Mouse (Mus musculus): ENCODE results near the gene Gm12258. TPM values are rescaled to one million over a fixed set of nuclear protein-coding genes. Genes with fewer than 3 reads are reported as not detected.

Gm12258 gene
- polyA plus RNA-seq (2021; fragmentation: Nextera tagmentation) = 4.2 and 5.8 TPM in 2 replicates
- long read RNA-seq, experiment 1, full-length matches to known transcripts = 88 of 110 reads
- long read RNA-seq, experiment 1, partial matches to known transcripts = 3 of 110 reads
- long read RNA-seq, experiment 1, other reads (novel, unspliced or antisense) = 19 of 110 reads
- long read RNA-seq, experiment 2, full-length matches to known transcripts = 6 of 9 reads
- long read RNA-seq, experiment 2, partial matches to known transcripts = 1 of 9 reads
- long read RNA-seq, experiment 2, other reads (novel, unspliced or antisense) = 2 of 9 reads

GRCm38 (mm10) chr11:58846919-58847461 lies at the start of gene Gm12258:
Gene Gm12258 (plus strand): TSS chr11:58847158.

GRCm38 (mm10) chr11:58801558-58802228 lies 45.3 kb upstream of the Gm12258 start, which contains the start of gene Fam183b:
Gene Fam183b (minus strand): TSS chr11:58801960.

GRCm38 (mm10) chr11:58814700-58815099 lies 32.3 kb upstream of the Gm12258 start, which contains the start of gene Olfr313:
Gene Olfr313 (plus strand): TSS chr11:58815000.

GRCm38 (mm10) chr11:58828937-58829336 lies 18.0 kb upstream of the Gm12258 start, which contains the start of gene Olfr312:
Gene Olfr312 (plus strand): TSS chr11:58829237.

GRCm38 (mm10) chr11:58838951-58839350 lies 8.0 kb upstream of the Gm12258 start, which contains the start of gene Olfr311:
Gene Olfr311 (plus strand): TSS chr11:58839251.

GRCm38 (mm10) chr11:58867039-58867953 lies 20.3 kb downstream of the Gm12258 start, which contains the start of gene 2810021J22Rik:
Gene 2810021J22Rik (plus strand): TSS chr11:58867216.

GRCm38 (mm10) chr11:58903511-58904409 lies 56.8 kb downstream of the Gm12258 start, which contains the start of gene Zfp39:
Gene Zfp39 (minus strand): TSS chr11:58904225.

Other genes starting within 250 kb of the Gm12258 start
- gene 2210407C18Rik, start 231.1 kb upstream of the Gm12258 start, polyA plus RNA-seq (2021; fragmentation: Nextera tagmentation) = not detected in 2 replicates
- not detected in 2 replicates for gene Olfr323, start 216.7 kb upstream of the Gm12258 start, polyA plus RNA-seq (2021; fragmentation: Nextera tagmentation)
- gene Trim58, start 206.7 kb upstream of the Gm12258 start, polyA plus RNA-seq (2021; fragmentation: Nextera tagmentation) = not detected in 2 replicates
- gene Olfr322, start 188.4 kb upstream of the Gm12258 start, polyA plus RNA-seq (2021; fragmentation: Nextera tagmentation) = not detected in 2 replicates
- gene Olfr320, start 166.1 kb upstream of the Gm12258 start, polyA plus RNA-seq (2021; fragmentation: Nextera tagmentation) = not detected in 2 replicates
- gene Olfr319, start 148.0 kb upstream of the Gm12258 start, polyA plus RNA-seq (2021; fragmentation: Nextera tagmentation) = not detected in 2 replicates
- gene Olfr318, start 123.1 kb upstream of the Gm12258 start, polyA plus RNA-seq (2021; fragmentation: Nextera tagmentation) = not detected in 2 replicates
- gene Olfr317, start 107.9 kb upstream of the Gm12258 start, polyA plus RNA-seq (2021; fragmentation: Nextera tagmentation) = not detected in 2 replicates
- gene Olfr316, start 94.4 kb upstream of the Gm12258 start, polyA plus RNA-seq (2021; fragmentation: Nextera tagmentation) = 1.1 and 2.0 TPM in 2 replicates
- not detected in 2 replicates for gene Olfr315, start 74.0 kb upstream of the Gm12258 start, polyA plus RNA-seq (2021; fragmentation: Nextera tagmentation)
- gene Olfr314, start 64.2 kb upstream of the Gm12258 start, polyA plus RNA-seq (2021; fragmentation: Nextera tagmentation) = not detected in 2 replicates
- 9.7 and 11.3 TPM in 2 replicates for gene Fam183b, start 45.2 kb upstream of the Gm12258 start, polyA plus RNA-seq (2021; fragmentation: Nextera tagmentation)
- gene Olfr313, start 32.2 kb upstream of the Gm12258 start, polyA plus RNA-seq (2021; fragmentation: Nextera tagmentation) = not detected in 2 replicates
- gene Olfr312, start 17.9 kb upstream of the Gm12258 start, polyA plus RNA-seq (2021; fragmentation: Nextera tagmentation) = not detected in 2 replicates
- 0.11 TPM in 1 of 2 replicates, not detected in the other for gene Olfr311, start 7.9 kb upstream of the Gm12258 start, polyA plus RNA-seq (2021; fragmentation: Nextera tagmentation)
- 2.5 and 5.9 TPM in 2 replicates for gene 2810021J22Rik, start 20.1 kb downstream of the Gm12258 start, polyA plus RNA-seq (2021; fragmentation: Nextera tagmentation)
- gene Zfp39, start 57.1 kb downstream of the Gm12258 start, polyA plus RNA-seq (2021; fragmentation: Nextera tagmentation) = 5.0 and 6.9 TPM in 2 replicates
- gene Btnl10, start 70.8 kb downstream of the Gm12258 start, polyA plus RNA-seq (2021; fragmentation: Nextera tagmentation) = not detected in 2 replicates
- 147 and 519 TPM in 2 replicates for gene Rnf187, start 91.8 kb downstream of the Gm12258 start, polyA plus RNA-seq (2021; fragmentation: Nextera tagmentation)
- gene Hist3h2ba, start 101.8 kb downstream of the Gm12258 start, polyA plus RNA-seq (2021; fragmentation: Nextera tagmentation) = 12.3 and 50.9 TPM in 2 replicates
- gene Hist3h2a, start 107.5 kb downstream of the Gm12258 start, polyA plus RNA-seq (2021; fragmentation: Nextera tagmentation) = 50.8 and 74.9 TPM in 2 replicates
- 4.2 and 4.5 TPM in 2 replicates for gene Trim17, start 107.5 kb downstream of the Gm12258 start, polyA plus RNA-seq (2021; fragmentation: Nextera tagmentation)
- gene Trim11, start 130.9 kb downstream of the Gm12258 start, polyA plus RNA-seq (2021; fragmentation: Nextera tagmentation) = 12.1 and 13.3 TPM in 2 replicates

Measured in left cerebral cortex, adult 6 months (tissue).